Mouse (Mus musculus): Measurements from ENCODE around the gene Tarm1.

Tarm1 gene

GRCm38 (mm10) chr7:3502439-3502838 lies at the start of gene Tarm1:
Gene Tarm1, minus strand, starts transcription at chr7:3502624.
- DNase-seq (ENCODE audit: low spot score in 2 of 2), result no peak

- DNase-seq (ENCODE audit: low spot score in 2 of 2), result no peak
These were observed 3.5 kb upstream of the Tarm1 start for GRCm38 (mm10) chr7:3505913-3506312.

DNA sequence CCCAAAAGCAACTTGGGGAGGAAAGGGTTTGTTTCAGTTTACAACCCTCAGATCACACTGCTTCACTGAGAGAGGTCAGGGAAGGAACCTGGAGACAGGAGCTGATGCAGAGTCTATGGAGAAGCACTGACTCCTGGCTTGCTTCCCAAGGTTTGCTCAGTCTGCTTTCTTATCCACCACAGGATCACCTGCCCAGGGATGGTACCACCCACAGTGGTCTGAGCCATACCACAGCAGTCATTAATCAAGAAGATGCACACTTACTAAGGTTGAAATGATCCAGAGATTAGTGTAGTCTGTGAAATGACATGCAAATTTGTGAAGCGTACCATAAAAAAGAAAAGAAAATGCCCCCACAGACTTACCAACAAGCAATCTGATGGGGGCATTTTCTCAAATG lies 2.0 kb downstream of the Tarm1 start:
- no peak for DNase-seq (ENCODE audit: low spot score in 2 of 2)

DNA sequence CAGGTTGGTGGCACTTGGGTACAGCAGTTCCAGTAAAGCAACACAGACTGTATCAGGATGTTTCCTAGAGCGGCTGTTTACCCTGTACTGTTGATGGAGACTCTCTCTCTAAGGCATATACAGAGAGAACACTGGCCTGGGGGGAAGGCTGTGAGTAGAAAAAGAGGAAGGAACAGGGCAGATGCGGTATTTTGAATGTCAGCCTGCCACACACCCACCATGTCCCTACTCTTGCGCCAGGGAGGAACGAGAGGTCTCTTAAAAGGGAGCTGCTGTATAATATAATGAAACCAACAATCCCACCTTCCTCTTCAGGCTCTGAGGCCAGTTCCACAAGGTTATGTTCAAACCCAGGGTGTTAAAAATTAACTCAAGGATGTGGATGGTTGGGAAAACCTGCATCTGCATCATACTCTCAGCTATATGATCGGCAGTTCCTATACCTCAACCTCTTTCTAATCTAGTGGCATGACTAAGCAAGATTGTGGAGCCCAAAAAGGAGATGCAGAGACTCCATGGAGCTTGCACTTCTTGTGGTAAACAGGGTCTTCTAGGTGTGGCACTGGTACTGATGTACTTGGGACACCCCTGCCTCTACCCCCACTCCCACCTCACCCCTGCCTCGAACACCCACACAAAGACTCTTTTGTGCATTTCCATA lies 20.3 kb downstream of the Tarm1 start:
- no peak for DNase-seq (ENCODE audit: low spot score in 2 of 2)

- no peak for DNase-seq (ENCODE audit: low spot score in 2 of 2)
These were observed 25.7 kb downstream of the Tarm1 start for GRCm38 (mm10) chr7:3476728-3477127.

GRCm38 (mm10) chr7:3474291-3475080 lies 27.9 kb downstream of the Tarm1 start:
- no peak for DNase-seq (ENCODE audit: low spot score in 2 of 2)

- no peak for DNase-seq (ENCODE audit: low spot score in 2 of 2)
These were observed 29.6 kb downstream of the Tarm1 start for GRCm38 (mm10) chr7:3472774-3473173.

DNA sequence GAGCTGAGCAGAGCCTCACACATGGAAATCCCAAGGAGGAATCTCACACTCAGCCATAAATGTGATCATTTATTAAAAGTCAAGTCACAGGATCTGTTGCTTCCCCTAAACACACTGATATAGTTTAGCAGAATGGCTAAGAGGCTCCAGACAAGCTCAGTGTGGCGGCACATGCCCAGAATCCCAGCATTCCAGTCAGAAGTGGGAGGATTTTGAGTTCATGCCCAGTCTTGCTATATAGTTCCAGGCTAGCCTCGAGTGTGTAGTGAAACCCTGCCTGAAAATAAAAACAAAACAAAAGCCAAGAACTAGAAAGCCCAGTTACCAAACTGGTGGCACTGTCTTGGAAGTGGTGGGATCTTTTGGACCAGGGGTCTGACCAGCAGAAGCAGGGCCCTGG lies 33.8 kb downstream of the Tarm1 start:
- no peak for DNase-seq (ENCODE audit: low spot score in 2 of 2)

- no peak for DNase-seq (ENCODE audit: low spot score in 2 of 2)
These were observed 39.1 kb downstream of the Tarm1 start for GRCm38 (mm10) chr7:3463306-3463705.

- no peak for DNase-seq (ENCODE audit: low spot score in 2 of 2)
These were observed 42.2 kb downstream of the Tarm1 start for GRCm38 (mm10) chr7:3460261-3460660.

DNA sequence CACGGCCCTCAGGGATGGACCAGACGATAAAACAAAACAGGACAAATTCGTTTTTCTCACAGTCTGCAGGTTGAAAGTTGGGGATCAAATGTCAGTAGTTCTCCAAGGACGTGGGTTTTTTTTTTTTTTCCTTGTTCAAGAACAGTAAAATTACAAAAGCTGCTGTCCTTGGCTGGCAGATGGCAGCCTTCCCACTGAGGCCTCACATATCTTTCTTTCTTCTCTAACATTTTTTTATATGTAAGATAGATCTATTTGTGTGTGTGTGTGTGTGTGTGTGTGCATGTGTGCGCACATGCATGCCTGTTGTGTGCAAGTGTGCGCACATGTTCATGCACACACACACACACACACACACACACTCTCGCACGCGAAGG lies 44.6 kb downstream of the Tarm1 start:
- DNase-seq (ENCODE audit: low spot score in 2 of 2), result no peak

DNA sequence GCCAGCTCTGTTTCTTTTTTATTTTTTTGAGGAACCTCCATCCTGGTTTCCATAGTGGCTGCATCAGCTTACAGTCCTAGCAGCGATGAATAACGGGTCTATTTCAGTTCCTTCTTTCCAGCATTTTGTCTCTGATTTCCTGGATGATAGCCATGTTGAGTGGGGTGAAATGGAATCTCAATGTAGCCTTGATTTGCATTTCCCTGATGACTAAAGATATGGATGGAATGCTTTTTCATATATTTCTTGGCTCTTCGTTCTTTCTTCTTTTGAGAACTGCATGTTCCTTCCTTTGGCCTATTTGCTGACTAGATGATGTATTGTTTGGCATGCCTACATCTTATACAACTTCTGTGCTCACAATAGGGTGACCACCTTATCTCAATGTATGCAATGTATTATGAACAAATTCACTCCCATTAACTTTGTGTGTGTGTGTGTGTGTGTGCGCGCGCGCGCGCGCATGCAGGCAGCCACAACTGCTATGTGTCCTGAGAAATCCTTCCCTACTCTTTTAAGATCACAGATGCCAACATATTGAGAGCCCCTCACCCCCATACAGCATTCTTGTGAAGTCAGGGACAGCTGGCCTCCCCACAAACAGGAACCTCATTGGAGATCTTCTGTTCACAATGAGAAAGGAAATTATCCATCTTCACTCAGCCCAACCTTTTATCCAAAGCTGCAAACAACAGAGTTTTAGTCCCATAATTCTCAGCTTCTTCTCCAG lies 45.1 kb downstream of the Tarm1 start:
- DNase-seq (ENCODE audit: low spot score in 2 of 2), result no peak

- no peak for DNase-seq (ENCODE audit: low spot score in 2 of 2)
These were observed 48.8 kb downstream of the Tarm1 start for GRCm38 (mm10) chr7:3453486-3454183.

DNA sequence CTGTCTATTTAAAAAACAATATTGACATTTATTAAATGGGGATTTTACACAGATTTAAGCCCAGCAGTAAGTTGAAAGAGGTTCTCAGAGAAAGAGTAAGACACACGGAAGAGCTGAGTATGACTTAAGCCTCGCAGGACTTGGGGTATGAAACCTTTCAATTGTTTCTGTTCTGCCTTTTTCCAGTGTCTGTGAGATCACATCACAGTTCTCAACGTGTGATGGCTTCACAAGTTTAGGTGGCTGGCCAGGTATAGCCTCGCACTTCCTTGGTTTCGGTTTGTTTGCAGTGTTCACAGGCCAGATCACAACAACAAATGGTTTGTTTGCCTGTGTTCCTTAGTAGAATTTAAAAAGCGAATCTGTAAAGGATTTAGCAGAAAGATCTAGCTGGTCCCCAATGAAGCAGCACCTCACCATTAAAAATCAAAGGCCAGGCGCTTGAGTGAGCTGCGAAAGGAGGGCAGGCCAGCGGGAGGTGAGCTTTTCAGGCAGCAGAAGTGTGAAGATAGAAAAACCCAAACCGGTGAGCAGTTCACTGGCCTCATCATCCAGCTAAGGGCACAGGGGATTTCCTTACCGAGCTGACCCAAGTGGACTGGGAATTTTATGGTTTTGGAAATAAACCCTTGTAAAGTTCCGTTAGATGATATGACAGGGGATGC lies 49.5 kb downstream of the Tarm1 start:
- no peak for DNase-seq (ENCODE audit: low spot score in 2 of 2)

DNA sequence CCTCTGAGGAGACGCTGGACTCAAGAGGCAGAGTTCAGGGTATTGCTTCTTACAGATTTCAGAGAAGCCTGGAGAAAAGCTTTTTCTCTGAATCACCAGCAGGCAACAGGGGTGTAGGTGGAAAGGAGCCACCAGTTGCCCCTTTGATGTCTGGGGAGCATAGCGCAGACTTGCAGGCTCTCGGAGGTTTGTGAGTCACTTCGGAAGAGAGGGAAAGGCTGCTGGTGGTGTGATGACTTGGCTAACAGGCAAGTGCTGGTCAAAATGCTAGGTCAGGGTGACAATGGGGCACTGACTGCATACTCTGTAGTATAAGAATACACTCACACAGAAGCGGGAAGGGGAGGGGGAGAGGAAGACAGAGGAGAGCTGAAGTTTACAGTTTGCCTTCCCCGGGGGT lies 51.3 kb downstream of the Tarm1 start:
- no peak for DNase-seq (ENCODE audit: low spot score in 2 of 2)

DNA sequence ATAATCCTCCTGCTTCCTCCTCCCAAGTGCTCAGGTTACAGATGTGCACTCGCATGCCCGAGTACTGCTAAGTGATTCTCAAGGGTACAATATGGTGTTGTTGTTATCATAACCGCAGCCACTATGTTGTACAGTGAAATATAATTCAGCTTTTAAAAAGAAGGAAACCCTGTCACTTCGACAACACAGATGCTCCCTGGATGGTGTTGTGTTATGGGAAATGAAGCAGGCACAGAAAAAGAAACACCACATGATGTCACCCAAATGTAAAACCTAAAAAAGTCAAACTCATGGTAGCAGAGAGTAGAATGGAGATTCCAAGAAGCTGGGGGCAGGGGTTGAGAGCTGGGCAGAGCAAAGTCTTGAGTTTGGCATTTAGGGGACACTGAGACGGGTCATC lies 51.8 kb downstream of the Tarm1 start:
- no peak for DNase-seq (ENCODE audit: low spot score in 2 of 2)

GRCm38 (mm10) chr7:3448737-3449454 lies 53.5 kb downstream of the Tarm1 start:
- DNase-seq (ENCODE audit: low spot score in 2 of 2), result peak; percentile 37 to 58

- no peak for DNase-seq (ENCODE audit: low spot score in 2 of 2)
These were observed 55.4 kb downstream of the Tarm1 start for GRCm38 (mm10) chr7:3447026-3447425.

- no peak for DNase-seq (ENCODE audit: low spot score in 2 of 2)
These were observed 55.8 kb downstream of the Tarm1 start for GRCm38 (mm10) chr7:3446584-3446983.

- DNase-seq (ENCODE audit: low spot score in 2 of 2), result no peak
These were observed 57.7 kb downstream of the Tarm1 start for GRCm38 (mm10) chr7:3444678-3445077.

DNA sequence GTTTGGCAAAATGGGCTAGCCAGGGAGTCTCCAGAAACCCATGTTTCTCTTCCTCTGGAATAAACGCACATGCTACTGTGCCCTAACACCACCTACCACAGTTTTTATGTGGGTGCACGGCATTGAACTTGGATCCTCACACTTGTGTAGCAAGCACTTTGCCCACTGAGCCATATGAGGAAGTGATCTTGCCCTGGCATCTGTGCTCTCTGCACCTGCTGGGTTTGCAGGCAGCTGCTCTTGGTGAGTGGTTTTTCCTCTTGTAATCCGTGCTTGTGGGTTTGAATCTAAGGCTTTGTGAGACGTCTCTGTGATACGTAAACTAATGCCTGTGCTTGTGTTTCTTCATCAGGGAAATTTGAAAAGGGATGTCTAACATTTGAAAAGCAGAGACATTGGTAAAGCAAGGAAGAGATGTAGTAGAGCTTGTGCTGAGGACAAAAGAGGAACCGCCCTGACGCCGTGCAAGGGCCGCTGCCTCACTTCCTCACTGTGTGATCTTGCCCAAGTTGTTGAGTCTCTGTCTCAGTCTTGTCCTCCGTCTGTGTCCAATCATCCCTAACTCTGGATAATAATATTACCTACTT lies 59.9 kb downstream of the Tarm1 start:
- DNase-seq (ENCODE audit: low spot score in 2 of 2), result no peak
